Mouse (Mus musculus) retina, postnatal 1 day (tissue): ENCODE measurements around the gene Casd1.
A peak's percentile ranks its signal among the peaks of the same experiment; 100 is the strongest.
"Not testable (repeated sequence)": the region's sequence is repeated elsewhere in the genome, so short reads cannot be mapped to it uniquely, and the experiment has no call there.

Experiments
- DNase-seq: peaks from one replicate; pipeline ENCODE4 v3.0.0-alpha.2; 2012

Casd1 gene

GRCm38 (mm10) chr6:4617911-4618310 lies 17.3 kb downstream of the Casd1 start:
- no peak for DNase-seq

DNA sequence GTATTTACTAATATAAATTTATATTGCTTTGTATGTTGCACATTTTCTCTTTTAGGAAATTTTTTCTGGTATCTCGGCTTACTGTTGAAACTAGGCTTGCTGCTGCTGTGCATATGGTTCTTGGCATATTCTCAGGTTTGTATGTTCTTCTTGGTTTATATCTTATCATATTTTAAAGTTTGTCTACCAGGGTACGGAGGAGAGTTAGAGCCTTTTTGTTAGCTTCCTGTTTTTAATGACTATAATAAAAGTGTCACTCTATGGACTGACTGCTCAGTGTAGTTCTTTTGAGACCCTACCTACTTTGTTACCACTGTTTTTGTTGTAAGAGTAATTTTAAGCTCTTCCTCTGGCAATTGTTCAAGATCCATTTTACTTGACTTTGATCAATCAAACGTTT lies 30.8 kb downstream of the Casd1 start:
- DNase-seq: no peak

DNA sequence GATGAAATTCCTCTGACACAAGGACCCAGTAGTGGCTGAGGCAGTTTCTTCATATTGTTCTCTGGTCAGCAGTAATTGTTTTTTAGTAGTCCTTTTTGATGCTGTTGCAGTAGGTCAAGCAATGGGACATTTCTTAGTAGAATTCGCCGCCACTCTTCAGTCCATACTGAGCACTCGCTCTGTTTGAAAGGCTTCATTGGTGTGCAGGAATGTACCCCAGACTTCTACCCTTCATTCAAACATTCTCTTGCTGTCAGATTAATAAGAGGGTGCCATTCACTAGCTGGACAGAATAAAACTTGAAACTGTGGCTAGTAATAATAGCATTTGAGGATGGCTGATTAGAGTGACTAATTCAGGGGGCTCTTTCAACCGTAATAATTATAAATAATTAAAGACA lies 32.5 kb downstream of the Casd1 start:
- DNase-seq: no peak

- DNase-seq: no peak
Observed at GRCm38 (mm10) chr6:4634804-4635203, 34.2 kb downstream of the Casd1 start.

DNA sequence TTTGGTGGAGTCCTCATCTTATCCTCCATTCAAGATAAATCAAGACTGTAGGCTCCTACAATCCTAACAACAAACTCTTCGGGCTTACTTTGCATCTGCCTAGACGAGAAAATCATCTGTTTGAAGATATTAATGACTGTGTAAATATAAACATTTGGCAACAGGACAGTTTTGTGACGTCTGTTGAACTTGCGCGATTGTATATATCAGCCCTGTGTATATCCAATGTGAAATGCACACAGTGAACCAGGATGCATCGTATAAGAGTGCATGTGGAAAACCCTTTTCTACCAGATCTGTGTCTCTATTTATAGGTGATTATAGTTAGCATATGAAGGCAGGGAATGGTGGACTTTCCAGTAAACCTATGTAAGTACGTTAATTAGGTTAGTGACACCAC lies 41.4 kb downstream of the Casd1 start:
- DNase-seq: no peak

DNA sequence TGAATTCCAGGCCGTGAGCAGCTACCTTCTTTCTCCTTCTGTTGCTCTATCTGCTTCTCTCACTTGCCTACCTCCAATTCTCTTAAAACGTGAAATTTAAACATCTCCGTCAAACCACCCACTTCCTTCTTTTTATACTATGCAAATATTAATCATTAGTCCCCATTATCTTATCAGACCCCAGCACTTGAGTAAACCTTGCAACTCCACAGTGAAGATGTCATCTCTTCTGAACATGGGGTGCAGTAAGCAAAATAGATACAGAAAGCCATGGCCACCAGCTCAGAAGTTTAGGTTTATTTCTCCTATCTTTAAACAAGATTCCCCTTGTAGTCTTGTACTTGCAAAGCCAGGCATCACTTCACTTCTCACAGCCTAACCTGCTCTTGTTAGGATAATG lies 46.7 kb downstream of the Casd1 start:
- DNase-seq: no peak

- no peak for DNase-seq
Observed at GRCm38 (mm10) chr6:4652596-4653134, 52.0 kb downstream of the Casd1 start.

DNA sequence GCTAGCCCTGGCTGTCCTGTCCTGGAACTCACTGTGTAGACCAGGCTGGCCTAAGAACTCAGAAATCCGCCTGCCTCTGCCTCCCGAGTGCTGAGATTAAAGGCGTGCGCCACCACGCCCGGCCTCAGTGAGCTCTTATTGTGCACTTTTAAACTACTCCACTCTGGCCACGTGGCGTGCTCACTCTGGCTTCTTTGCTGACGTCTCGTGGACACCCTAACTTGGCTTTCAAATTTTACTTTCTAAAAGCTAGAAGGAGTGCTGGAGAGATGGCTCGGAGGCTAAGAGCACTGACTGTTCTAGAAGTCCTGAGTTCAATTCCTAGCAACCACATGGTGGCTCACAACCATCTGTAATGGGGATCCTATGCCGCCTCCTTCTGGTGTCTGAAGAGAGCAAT lies 53.1 kb downstream of the Casd1 start:
- not testable (repeated sequence) for DNase-seq

- DNase-seq: no peak
Observed at GRCm38 (mm10) chr6:4655466-4655865, 54.8 kb downstream of the Casd1 start.

GRCm38 (mm10) chr6:4655924-4656323 lies 55.3 kb downstream of the Casd1 start:
- no peak for DNase-seq

- DNase-seq: no peak
Observed at GRCm38 (mm10) chr6:4658861-4659260, 58.2 kb downstream of the Casd1 start.

DNA sequence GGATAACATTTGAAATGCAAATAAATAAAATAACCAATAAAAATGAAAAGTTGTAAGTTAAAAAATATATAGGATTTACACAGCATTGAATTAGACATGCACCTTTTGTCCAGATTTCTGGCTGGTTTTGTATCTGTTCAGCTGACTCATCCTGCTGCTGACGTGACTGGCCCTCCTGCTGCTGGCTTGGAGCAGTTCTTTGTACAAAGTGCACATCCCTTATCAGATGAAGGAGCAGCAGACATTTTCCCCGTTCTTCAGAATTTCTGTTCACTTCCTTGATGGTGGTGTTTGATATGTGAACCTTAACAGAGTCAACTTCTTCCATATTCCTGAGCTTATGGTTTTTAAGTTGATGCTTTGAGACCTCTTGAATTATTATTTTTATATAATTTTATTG lies 62.9 kb downstream of the Casd1 start:
- no peak for DNase-seq

GRCm38 (mm10) chr6:4664313-4664712 lies 63.7 kb downstream of the Casd1 start:
- no peak for DNase-seq

DNA sequence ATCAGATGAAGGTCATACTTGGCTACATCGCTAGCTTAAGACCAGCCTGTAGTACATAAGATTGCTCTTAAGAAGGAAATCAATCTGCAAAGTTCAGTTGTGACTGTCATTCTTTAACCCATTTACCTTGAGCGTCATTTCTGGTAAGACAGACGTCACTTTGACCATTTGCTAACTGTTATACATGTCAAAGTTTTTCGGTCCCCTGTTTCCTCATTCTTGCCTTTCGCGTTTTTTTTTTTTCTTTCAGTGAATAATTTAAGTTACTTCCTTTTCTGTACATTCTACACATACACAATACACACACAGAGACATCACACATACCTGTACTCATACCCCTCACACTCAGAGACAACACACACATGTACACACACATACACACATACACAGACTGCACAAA lies 64.5 kb downstream of the Casd1 start:
- no peak for DNase-seq

- peak; percentile 64 for DNase-seq
Observed at GRCm38 (mm10) chr6:4677356-4677761, 76.7 kb downstream of the Casd1 start.

GRCm38 (mm10) chr6:4679981-4680380 lies 79.3 kb downstream of the Casd1 start:
- no peak for DNase-seq

GRCm38 (mm10) chr6:4680576-4680975 lies 79.9 kb downstream of the Casd1 start:
- DNase-seq: no peak

DNA sequence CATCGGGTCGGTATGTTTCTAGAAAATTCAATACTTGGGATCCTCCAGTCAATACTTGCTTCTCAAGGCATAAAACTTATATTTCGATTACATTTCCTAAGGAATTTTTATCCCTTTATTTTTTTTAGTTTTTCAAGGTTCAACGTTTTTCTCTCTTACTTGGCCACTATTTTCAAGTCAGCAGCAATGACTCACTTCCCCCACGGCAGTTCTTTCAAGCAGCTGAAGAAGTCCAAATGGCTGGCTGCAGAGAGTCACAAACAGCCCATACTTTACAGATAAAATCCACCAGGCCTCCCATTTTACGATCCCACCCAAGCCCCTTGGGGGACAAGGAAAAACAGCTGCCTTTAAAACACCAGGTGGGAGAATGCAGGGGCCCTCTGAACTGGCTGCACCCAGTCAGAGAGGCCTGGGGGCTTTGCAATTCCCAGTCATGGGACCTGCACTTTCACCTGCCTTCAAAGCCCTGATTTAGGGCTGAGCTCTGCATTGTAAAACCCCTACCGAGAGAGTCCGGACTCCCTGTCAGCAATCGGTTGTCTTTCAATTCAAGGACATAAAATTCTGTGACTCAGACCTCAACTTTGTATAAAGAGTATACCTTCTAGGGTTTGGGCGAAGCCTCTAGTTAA lies 84.2 kb downstream of the Casd1 start:
- DNase-seq: no peak

DNA sequence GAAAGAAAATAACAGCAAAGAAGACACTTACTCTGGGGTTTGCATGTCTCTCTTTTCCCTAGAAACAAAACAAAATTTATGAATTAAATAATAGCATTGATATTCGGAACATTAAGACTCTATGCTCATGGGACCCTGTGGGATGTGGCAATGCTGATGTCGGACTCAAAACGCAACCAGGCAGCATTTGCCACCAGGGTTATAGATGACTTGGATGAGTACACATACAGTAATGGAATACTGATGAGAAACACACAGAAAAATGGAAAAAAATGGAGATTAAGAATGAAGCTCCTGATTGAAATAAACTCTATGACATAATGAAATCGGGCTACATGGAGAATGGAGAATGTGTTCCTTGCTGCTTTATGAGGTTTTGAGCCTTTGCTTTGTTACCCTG lies 89.8 kb downstream of the Casd1 start:
- no peak for DNase-seq
